ENCODE assay signal across 39 mouse cellular contexts in the genomic region with DNA sequence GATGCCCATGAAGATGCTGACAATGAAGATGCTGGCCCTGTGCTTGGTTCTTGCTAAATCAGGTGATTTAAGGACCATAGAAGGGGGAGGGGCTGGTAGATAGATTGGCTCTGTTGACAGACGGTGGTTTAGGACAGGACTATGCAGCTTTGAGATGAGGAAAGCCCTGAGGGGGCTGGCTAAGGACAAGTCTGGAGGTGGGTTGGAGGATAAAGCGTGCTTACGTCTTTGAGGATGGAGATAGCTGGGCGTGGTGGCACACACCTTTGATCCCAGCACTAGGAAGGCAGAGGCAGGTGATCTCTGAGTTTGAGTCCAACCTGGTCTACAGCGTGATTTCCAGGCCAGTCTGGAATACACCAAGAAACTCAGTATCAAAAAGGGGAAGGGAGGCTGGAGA. TPM values are rescaled to one million over a fixed set of nuclear protein-coding genes. Genes with fewer than 3 reads are reported as not detected.
"Had no signal": no experiment of that assay in that cellular context is flagged by ENCODE, and none has a peak within 500 bp of the region (broad histone marks: within the 10 kb centered on the region; RNA-seq: fewer than 3 reads in every experiment).

No protein-coding gene starts in this region.

- H3K36me3 ChIP-seq: embryonic facial prominence, embryonic 10.5 days; embryonic facial prominence, embryonic 12.5 days; embryonic facial prominence, embryonic 13.5 days; embryonic facial prominence, embryonic 15.5 days; forebrain, embryonic 10.5 days; forebrain, embryonic 12.5 days; forebrain, embryonic 15.5 days had no signal

- H3K27ac ChIP-seq: embryonic facial prominence, embryonic 10.5 days; embryonic facial prominence, embryonic 12.5 days; embryonic facial prominence, embryonic 13.5 days; embryonic facial prominence, embryonic 15.5 days; forebrain, embryonic 10.5 days; forebrain, embryonic 12.5 days; forebrain, embryonic 13.5 days; forebrain, embryonic 15.5 days; gastrocnemius, adult 2 months; heart, adult 2 months had no signal

- DNase-seq: cerebellum, adult 2 months; cerebellum, adult 8-10 months; cerebellum, adult 9-10 months; cerebellum, adult 9-11 months; cerebellum, postnatal 10 days; cerebellum, postnatal 14 days; cerebellum, postnatal 25 days; cerebellum, postnatal 36 days; embryo, embryonic 11 days; forebrain, postnatal 0 days; gastrocnemius, adult 2 months; gastrocnemius, postnatal 10 days; gastrocnemius, postnatal 14 days; gastrocnemius, postnatal 25 days; gastrocnemius, postnatal 36 days; heart, adult 18-20 months had no signal

- H3K27me3 ChIP-seq: embryonic facial prominence, embryonic 12.5 days; embryonic facial prominence, embryonic 13.5 days; embryonic facial prominence, embryonic 15.5 days; forebrain, embryonic 12.5 days; forebrain, embryonic 13.5 days; forebrain, embryonic 15.5 days had no signal

- H3K4me3 ChIP-seq: embryonic facial prominence, embryonic 10.5 days; embryonic facial prominence, embryonic 12.5 days; embryonic facial prominence, embryonic 13.5 days; embryonic facial prominence, embryonic 15.5 days; erythroblast, embryonic 14.5 days; forebrain, embryonic 10.5 days; forebrain, embryonic 12.5 days; forebrain, embryonic 13.5 days; forebrain, embryonic 15.5 days; gastrocnemius, adult 2 months; heart, adult 2 months had no signal

- H3K9me3 ChIP-seq: embryonic facial prominence, embryonic 10.5 days; embryonic facial prominence, embryonic 12.5 days; embryonic facial prominence, embryonic 13.5 days; embryonic facial prominence, embryonic 15.5 days; forebrain, embryonic 10.5 days; forebrain, embryonic 12.5 days; forebrain, embryonic 13.5 days; forebrain, embryonic 15.5 days had no signal

- H3K4me1 ChIP-seq: embryonic facial prominence, embryonic 10.5 days; embryonic facial prominence, embryonic 12.5 days; embryonic facial prominence, embryonic 13.5 days; embryonic facial prominence, embryonic 15.5 days; forebrain, embryonic 10.5 days; forebrain, embryonic 12.5 days; forebrain, embryonic 13.5 days; forebrain, embryonic 15.5 days had no signal

RNA-seq across cellular contexts. Expression of gene Klk6, which starts 1.8 kb away (rescaled TPM):
- total RNA-seq: common myeloid progenitor, adult 5-6 weeks; forebrain, postnatal 0 days; gastrocnemius, adult 18-20 months; gastrocnemius, adult 2 months; gastrocnemius, adult 8-10 months; gastrocnemius, postnatal 10 days; gastrocnemius, postnatal 14 days; gastrocnemius, postnatal 25 days; gastrocnemius, postnatal 36 days; gastrocnemius, postnatal 4 days; granulocyte monocyte progenitor cell, adult 5-6 weeks; heart, adult 18-20 months; heart, adult 2 months; heart, adult 8-10 months had no signal
- polyA plus RNA-seq: embryonic facial prominence, embryonic 10.5 days; embryonic facial prominence, embryonic 11.5 days; embryonic facial prominence, embryonic 13.5 days; erythroblast, embryonic 14.5 days; forebrain, embryonic 10.5 days; forebrain, embryonic 11.5 days; forebrain, embryonic 12.5 days; forebrain, embryonic 13.5 days; forebrain, embryonic 14.5 days; forebrain, embryonic 15.5 days; forebrain, embryonic 16.5 days; forebrain, postnatal 0 days; gonadal fat pad, adult 2 months; heart, adult 2 months had no signal

RNA-seq across cellular contexts. Expression of gene Klk7, which starts 15.0 kb away (rescaled TPM):
- total RNA-seq: common myeloid progenitor, adult 5-6 weeks; forebrain, postnatal 0 days; gastrocnemius, adult 18-20 months; gastrocnemius, adult 2 months; gastrocnemius, adult 8-10 months; gastrocnemius, postnatal 10 days; gastrocnemius, postnatal 14 days; gastrocnemius, postnatal 25 days; gastrocnemius, postnatal 36 days; gastrocnemius, postnatal 4 days; granulocyte monocyte progenitor cell, adult 5-6 weeks; heart, adult 18-20 months; heart, adult 2 months; heart, adult 8-10 months had no signal
- polyA plus RNA-seq: cerebellum, adult 2 months; cortical plate, adult 2 months; embryonic facial prominence, embryonic 10.5 days; embryonic facial prominence, embryonic 11.5 days; embryonic facial prominence, embryonic 12.5 days; erythroblast, embryonic 14.5 days; forebrain, embryonic 10.5 days; forebrain, embryonic 11.5 days; forebrain, embryonic 12.5 days; forebrain, embryonic 13.5 days; forebrain, embryonic 14.5 days; forebrain, embryonic 15.5 days; forebrain, embryonic 16.5 days; frontal cortex, adult 2 months; gonadal fat pad, adult 2 months had no signal

RNA-seq across cellular contexts. Expression of gene Klk5, which starts 15.7 kb away (rescaled TPM):
- total RNA-seq: common myeloid progenitor, adult 5-6 weeks; forebrain, postnatal 0 days; gastrocnemius, adult 18-20 months; gastrocnemius, adult 2 months; gastrocnemius, adult 8-10 months; gastrocnemius, postnatal 10 days; gastrocnemius, postnatal 14 days; gastrocnemius, postnatal 25 days; gastrocnemius, postnatal 36 days; gastrocnemius, postnatal 4 days; granulocyte monocyte progenitor cell, adult 5-6 weeks; heart, adult 18-20 months; heart, adult 2 months; heart, adult 8-10 months had no signal
- polyA plus RNA-seq: cerebellum, adult 2 months; cortical plate, adult 2 months; embryonic facial prominence, embryonic 10.5 days; embryonic facial prominence, embryonic 11.5 days; embryonic facial prominence, embryonic 12.5 days; forebrain, embryonic 13.5 days; forebrain, embryonic 14.5 days; forebrain, embryonic 15.5 days; forebrain, embryonic 16.5 days; forebrain, postnatal 0 days; frontal cortex, adult 2 months; gonadal fat pad, adult 2 months; heart, adult 2 months had no signal

RNA-seq across cellular contexts. Expression of gene Klk9, which starts 34.4 kb away (rescaled TPM):
- total RNA-seq: common myeloid progenitor, adult 5-6 weeks; forebrain, postnatal 0 days; gastrocnemius, adult 18-20 months; gastrocnemius, adult 2 months; gastrocnemius, adult 8-10 months; gastrocnemius, postnatal 10 days; gastrocnemius, postnatal 14 days; gastrocnemius, postnatal 25 days; gastrocnemius, postnatal 36 days; gastrocnemius, postnatal 4 days; granulocyte monocyte progenitor cell, adult 5-6 weeks; heart, adult 18-20 months; heart, adult 2 months; heart, adult 8-10 months had no signal
- polyA plus RNA-seq: cortical plate, adult 2 months; embryonic facial prominence, embryonic 11.5 days; erythroblast, embryonic 14.5 days; forebrain, embryonic 10.5 days; forebrain, embryonic 11.5 days; forebrain, embryonic 12.5 days; forebrain, embryonic 13.5 days; forebrain, embryonic 14.5 days; forebrain, embryonic 15.5 days; forebrain, postnatal 0 days; frontal cortex, adult 2 months; gonadal fat pad, adult 2 months had no signal
